21 mouse cellular contexts compared by ENCODE assay signal in the genomic region with DNA sequence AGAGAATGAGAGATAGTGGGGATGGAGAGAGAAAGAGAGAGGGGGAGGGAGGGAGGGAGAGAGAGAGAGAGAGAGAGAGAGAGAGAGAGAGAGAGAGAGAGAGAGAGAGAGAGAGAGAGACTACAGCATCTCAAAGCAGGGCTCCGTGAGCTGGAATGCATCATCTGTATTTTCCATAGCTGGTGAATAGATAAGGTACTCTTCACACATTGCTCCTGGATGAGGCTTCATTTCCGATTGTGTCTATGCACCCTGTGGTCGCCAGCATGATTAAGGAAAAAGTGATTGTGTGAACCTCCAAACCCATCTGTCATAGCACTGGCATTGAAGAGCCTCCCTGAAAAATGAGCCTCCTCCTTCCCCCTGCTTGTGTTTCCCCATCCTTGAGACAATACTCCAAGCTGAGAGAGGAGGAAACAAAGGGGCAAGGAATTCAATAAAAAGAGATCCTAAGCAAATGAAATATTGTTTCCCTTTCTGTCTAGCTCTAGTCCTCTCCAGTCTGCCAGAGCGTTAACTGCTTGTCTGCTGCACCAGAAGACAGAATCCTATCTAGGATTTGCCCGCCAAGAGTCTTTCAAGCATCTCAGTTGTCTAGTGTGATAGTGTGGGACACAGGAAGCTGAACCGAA.
DNase-seq lines count a peak whose midpoint lies in the region; ATAC-seq lines count a peak whose summit lies in the region.
"Had no signal": no experiment of that assay in that cellular context is flagged by ENCODE, and none has a peak within 500 bp of the region (broad histone marks: within the 10 kb centered on the region; RNA-seq: fewer than 3 reads in every experiment).

No protein-coding gene starts in this region.

- peaks cover 3% of the 10 kb centered on the region; the same call in 1 of the 2 replicates for H3K4me1 ChIP-seq in kidney, embryonic 16.5 days (ENCODE audit: insufficient read depth, low read length)
- H3K4me1 ChIP-seq in forebrain, embryonic 15.5 days, result peaks cover 6% of the 10 kb centered on the region
- peaks cover 6% of the 10 kb centered on the region for H3K4me1 ChIP-seq in hindbrain, embryonic 13.5 days (replicated peaks)
- no peaks in the 10 kb centered on the region for H3K4me1 ChIP-seq in neural tube, embryonic 13.5 days (replicated peaks)

- no peak overlapping the region for H3K4me3 ChIP-seq in kidney, embryonic 16.5 days (ENCODE audit: low read length)
- no peak overlapping the region for H3K4me3 ChIP-seq in forebrain, embryonic 15.5 days
- H3K4me3 ChIP-seq in hindbrain, embryonic 13.5 days, result no peak overlapping the region
- no peak overlapping the region for H3K4me3 ChIP-seq in neural tube, embryonic 13.5 days
- H3K4me3 ChIP-seq: heart, embryonic 10.5 days; limb, embryonic 13.5 days had no signal

- H3K27me3 ChIP-seq in kidney, embryonic 16.5 days (ENCODE audit: insufficient read depth, low read length), result no peaks in the 10 kb centered on the region
- no peaks in the 10 kb centered on the region for H3K27me3 ChIP-seq in forebrain, embryonic 15.5 days
- H3K27me3 ChIP-seq in hindbrain, embryonic 13.5 days, result no peaks in the 10 kb centered on the region
- H3K27me3 ChIP-seq in neural tube, embryonic 13.5 days, result no peaks in the 10 kb centered on the region
- H3K27me3 ChIP-seq: limb, embryonic 13.5 days; Patski had no signal

- no peak overlapping the region for H3K27ac ChIP-seq in kidney, embryonic 16.5 days (ENCODE audit: low read length)
- peak overlapping the region; percentile 64 for H3K27ac ChIP-seq in forebrain, embryonic 15.5 days (replicated peaks)
- H3K27ac ChIP-seq in hindbrain, embryonic 13.5 days, result peak overlapping the region; percentile 73
- H3K27ac ChIP-seq in neural tube, embryonic 13.5 days (replicated peaks), result peak overlapping the region; percentile 20
- H3K27ac ChIP-seq: heart, embryonic 10.5 days; limb, embryonic 13.5 days; liver, embryonic 14.5 days had no signal

- WGBS in kidney, embryonic 16.5 days, result 38% methylated on average over 6 of the region's 6 CpGs
- 49% methylated on average over 6 of the region's 6 CpGs for WGBS in forebrain, embryonic 15.5 days
- 36% methylated on average over 6 of the region's 6 CpGs for WGBS in hindbrain, embryonic 13.5 days
- 50% methylated on average over 6 of the region's 6 CpGs for WGBS in neural tube, embryonic 13.5 days

- no peaks in the 10 kb centered on the region for H3K9me3 ChIP-seq in kidney, embryonic 16.5 days (ENCODE audit: low read length)
- H3K9me3 ChIP-seq in forebrain, embryonic 15.5 days, result no peaks in the 10 kb centered on the region
- no peaks in the 10 kb centered on the region for H3K9me3 ChIP-seq in hindbrain, embryonic 13.5 days
- H3K9me3 ChIP-seq in neural tube, embryonic 13.5 days, result no peaks in the 10 kb centered on the region
- H3K9me3 ChIP-seq: heart, embryonic 10.5 days; limb, embryonic 13.5 days had no signal

- DNase-seq in kidney, adult 18-20 months, result no peak
- no peak for DNase-seq in heart, adult 18-20 months
- DNase-seq: adrenal gland, postnatal 36 days; cerebellum, adult 9-11 months; embryo, embryonic 11 days; gastrocnemius, postnatal 10 days; heart, postnatal 36 days; kidney, postnatal 36 days; lung, postnatal 10 days; right cerebral cortex, postnatal 25 days had no signal

- ATAC-seq in kidney, embryonic 16.5 days (ENCODE audit: low FRiP score, low TSS enrichment), result peak; percentile 49; the same call in 1 of the 2 replicates
- ATAC-seq in forebrain, embryonic 15.5 days (replicated peaks), result no peak; the same call in 1 of the 2 replicates
- ATAC-seq in hindbrain, embryonic 13.5 days (ENCODE audit: low FRiP score), result peak; percentile 75
- peak; percentile 59; the same call in 1 of the 2 replicates for ATAC-seq in neural tube, embryonic 13.5 days (ENCODE audit: low read depth)
- no peak for ATAC-seq in cerebellum, adult (ENCODE audit: insufficient number of reproducible peaks, low FRiP score, low TSS enrichment)
- ATAC-seq: activated CD4-positive, CD25-positive, alpha-beta regulatory T cell, adult 4 months; intestine, postnatal 0 days; Patski had no signal

- H3K9ac ChIP-seq in kidney, embryonic 16.5 days (replicated peaks; ENCODE audit: low read length), result no peak overlapping the region
- H3K9ac ChIP-seq in forebrain, embryonic 15.5 days (replicated peaks), result no peak overlapping the region
- no peak overlapping the region for H3K9ac ChIP-seq in hindbrain, embryonic 13.5 days
- H3K9ac ChIP-seq in neural tube, embryonic 13.5 days, result no peak overlapping the region
- H3K9ac ChIP-seq: limb, embryonic 13.5 days; liver, embryonic 14.5 days had no signal

- no peak overlapping the region for H3K4me2 ChIP-seq in kidney, embryonic 16.5 days (replicated peaks; ENCODE audit: low read depth, low read length)
- H3K4me2 ChIP-seq in forebrain, embryonic 15.5 days (replicated peaks), result no peak overlapping the region
- H3K4me2 ChIP-seq in hindbrain, embryonic 13.5 days, result no peak overlapping the region
- H3K4me2 ChIP-seq in neural tube, embryonic 13.5 days, result no peak overlapping the region
- H3K4me2 ChIP-seq: limb, embryonic 13.5 days had no signal

- H3K36me3 ChIP-seq in kidney, embryonic 16.5 days (ENCODE audit: insufficient read depth, low read length), result no peaks in the 10 kb centered on the region
- no peaks in the 10 kb centered on the region for H3K36me3 ChIP-seq in forebrain, embryonic 15.5 days
- H3K36me3 ChIP-seq in hindbrain, embryonic 13.5 days, result no peaks in the 10 kb centered on the region
- H3K36me3 ChIP-seq in neural tube, embryonic 13.5 days, result no peaks in the 10 kb centered on the region
- H3K36me3 ChIP-seq: heart, embryonic 10.5 days; limb, embryonic 13.5 days had no signal

Comparison
In these comparisons a context has a peak if more than half of its experiments do, and no peak if none do; other contexts are left out.
1. ATAC-seq: peak in kidney, embryonic 16.5 days (single experiment), hindbrain, embryonic 13.5 days (single experiment) and neural tube, embryonic 13.5 days (single experiment); none in forebrain, embryonic 15.5 days (single experiment) and cerebellum, adult (single experiment).